Mouse (Mus musculus) common myeloid progenitor, adult 5-6 weeks (primary cell): ENCODE measurements around the gene Wdr45b. TPM values are rescaled to one million over a fixed set of nuclear protein-coding genes. Genes with fewer than 3 reads are reported as not detected.
"Not testable (repeated sequence)": the region's sequence is repeated elsewhere in the genome, so short reads cannot be mapped to it uniquely, and the experiment has no call there.

Source experiments
- ATAC-seq: replicated peaks from 2 replicates; pipeline ENCODE4 v1.8.0; 2016; ENCODE audit warnings: low read depth, mild to moderate bottlenecking, moderate TSS enrichment, inconsistent platforms; ENCODE audit not compliant: poor library complexity, severe bottlenecking
- total RNA-seq: library from RNA; stranded (forward); fragments of 200-1000, 187-1606 nt; gene quantifications from 2 replicates; pipeline ENCODE4 v1.2.3, GENCODE M21; 2017

Wdr45b gene
- total RNA-seq, 1 experiment from 2014 or later = 39.1 TPM

- no peak for ATAC-seq
Observed at GRCm38 (mm10) chr11:121331641-121332040, 22.6 kb downstream of the Wdr45b start.

- no peak for ATAC-seq
Observed at GRCm38 (mm10) chr11:121328619-121329018, 25.6 kb downstream of the Wdr45b start.

DNA sequence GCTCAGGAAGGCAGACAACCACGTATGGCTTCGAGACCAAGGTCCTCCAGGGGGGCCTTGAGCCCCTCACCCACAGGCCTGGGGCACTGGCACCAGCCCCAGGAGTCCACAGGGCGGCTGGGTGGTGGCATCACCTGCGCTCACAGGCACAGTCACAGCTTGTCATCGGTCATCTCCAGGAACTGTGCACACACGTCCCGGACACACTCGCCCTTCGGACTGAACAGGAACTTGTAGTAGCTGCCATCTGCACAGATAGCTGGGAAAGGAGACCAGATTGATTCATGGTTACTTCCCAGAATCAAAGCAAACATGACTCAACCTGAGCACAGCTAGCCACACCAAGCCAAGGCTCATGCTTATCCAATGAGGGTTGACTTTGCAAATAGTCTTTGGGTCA is 26.0 kb downstream of the Wdr45b start:
- no peak for ATAC-seq

- ATAC-seq = no peak
Observed at GRCm38 (mm10) chr11:121326681-121327080, 27.6 kb downstream of the Wdr45b start.

DNA sequence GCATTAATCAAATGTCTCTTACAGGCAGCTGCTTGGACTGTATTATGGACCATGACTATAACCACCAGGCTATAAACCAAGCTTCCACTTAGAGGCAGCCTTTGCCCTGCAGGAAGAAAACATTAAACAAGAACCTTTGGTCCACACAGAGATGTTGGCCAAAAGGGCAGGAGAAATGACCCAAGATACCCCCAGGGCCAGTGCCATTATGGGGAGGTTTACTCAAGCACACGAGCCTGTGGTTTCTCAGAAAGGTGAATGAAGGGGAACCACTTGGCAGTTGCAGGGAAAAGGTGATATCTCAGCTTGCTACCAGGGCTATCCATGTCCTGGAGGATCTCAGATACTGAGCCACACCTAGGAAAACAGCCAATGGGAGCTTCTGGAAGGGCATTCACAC is 28.2 kb downstream of the Wdr45b start:
- no peak for ATAC-seq

- not testable (repeated sequence) for ATAC-seq
Observed at GRCm38 (mm10) chr11:121307712-121308111, 46.5 kb downstream of the Wdr45b start.

DNA sequence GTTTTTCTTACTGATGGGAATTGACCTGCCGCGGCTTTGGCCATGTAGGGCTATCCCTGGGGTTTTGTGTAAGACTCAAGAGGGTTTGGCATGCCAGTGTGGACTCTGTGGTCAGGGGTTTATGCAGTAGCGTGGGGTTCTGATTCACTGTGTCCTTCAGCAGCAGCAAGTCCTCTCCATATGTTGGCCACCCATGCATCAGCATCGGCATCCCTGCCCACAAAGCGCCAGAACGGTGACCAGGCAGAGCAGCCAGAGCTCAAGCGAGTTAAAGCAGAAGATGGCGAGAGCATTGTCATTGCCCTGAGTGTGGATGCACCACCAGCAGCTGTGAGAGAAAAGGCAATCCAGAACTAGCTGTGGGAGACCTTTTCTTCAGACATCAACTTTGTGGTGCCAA is 47.6 kb downstream of the Wdr45b start:
- no peak for ATAC-seq

DNA sequence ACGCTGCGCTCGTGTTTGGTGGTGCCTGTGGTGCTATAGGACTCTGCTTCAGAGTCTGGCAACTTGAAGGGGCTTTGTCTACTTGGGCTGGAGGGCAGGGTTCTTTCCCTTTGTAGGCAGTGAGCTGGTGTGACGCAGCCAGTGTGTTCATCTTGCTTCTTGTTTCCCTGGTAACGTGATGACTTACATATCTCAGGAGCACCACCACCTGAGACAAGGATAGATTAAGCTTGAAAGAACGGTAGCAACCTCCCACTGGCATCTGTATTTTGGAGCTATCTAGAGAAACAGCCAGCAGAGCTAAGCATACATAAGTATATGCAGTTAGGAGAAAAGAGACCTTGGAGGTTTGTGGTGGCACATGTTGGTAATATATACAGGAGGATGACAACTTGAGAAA is 48.9 kb downstream of the Wdr45b start:
- ATAC-seq = no peak

- ATAC-seq = no peak
Observed at GRCm38 (mm10) chr11:121300265-121300664, 54.0 kb downstream of the Wdr45b start.

- ATAC-seq = no peak
Observed at GRCm38 (mm10) chr11:121298493-121298892, 55.8 kb downstream of the Wdr45b start.

- ATAC-seq = no peak
Observed at GRCm38 (mm10) chr11:121294771-121295170, 59.5 kb downstream of the Wdr45b start.

- ATAC-seq = 0 out of 2 replicates have a peak, but pooled peaks have one; percentile 45
Observed at GRCm38 (mm10) chr11:121289859-121290258, 64.4 kb downstream of the Wdr45b start.

- peak; percentile 65 for ATAC-seq
Observed at GRCm38 (mm10) chr11:121282911-121283310, 71.3 kb downstream of the Wdr45b start.

GRCm38 (mm10) chr11:121278011-121278410 is 76.2 kb downstream of the Wdr45b start:
- ATAC-seq = no peak

DNA sequence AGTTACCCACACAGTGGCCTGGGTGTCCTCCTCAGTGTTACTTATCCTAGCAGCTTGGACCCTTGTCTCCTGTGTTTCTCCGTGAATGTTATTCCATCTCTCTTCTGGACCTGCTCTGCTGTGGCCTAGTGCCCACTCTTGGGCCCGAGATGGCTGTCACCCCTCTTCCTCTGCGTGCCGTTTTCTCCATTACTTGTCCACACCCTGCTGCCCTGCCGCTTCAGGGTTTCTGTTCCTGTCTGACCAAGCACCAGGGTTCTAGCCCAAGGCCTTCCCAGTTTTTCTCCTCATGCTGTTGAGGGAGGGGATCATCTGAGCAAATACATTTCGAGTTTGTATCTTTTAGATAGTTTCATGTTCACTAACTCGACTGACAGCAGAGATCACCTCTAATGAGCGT is 76.7 kb downstream of the Wdr45b start:
- no peak for ATAC-seq

Other genes with a start within 250 kb of the Wdr45b start
- gene Tex19.2, start 235.8 kb downstream of the Wdr45b start, total RNA-seq = not detected in 2 replicates
- not detected in 2 replicates for gene Tex19.1, start 208.3 kb downstream of the Wdr45b start, total RNA-seq
- gene Uts2r, start 194.2 kb downstream of the Wdr45b start, total RNA-seq = not detected in 2 replicates
- gene Hexdc, start 150.0 kb downstream of the Wdr45b start, total RNA-seq = 9.6 and 10.0 TPM in 2 replicates
- 3.8 and 8.6 TPM in 2 replicates for gene Ogfod3, start 149.7 kb downstream of the Wdr45b start, total RNA-seq
- 22.7 and 30.2 TPM in 2 replicates for gene Cybc1, start 125.1 kb downstream of the Wdr45b start, total RNA-seq
- gene Narf, start 117.2 kb downstream of the Wdr45b start, total RNA-seq = 23.5 and 40.9 TPM in 2 replicates
- 20.8 and 23.8 TPM in 2 replicates for gene Foxk2, start 94.5 kb downstream of the Wdr45b start, total RNA-seq
- gene Rab40b, start 33.8 kb upstream of the Wdr45b start, total RNA-seq = 0.64 TPM in 1 of 2 replicates, not detected in the other
- 19.6 and 26.3 TPM in 2 replicates for gene Fn3krp, start 67.0 kb upstream of the Wdr45b start, total RNA-seq
- gene Fn3k, start 80.5 kb upstream of the Wdr45b start, total RNA-seq = 0.44 and 0.46 TPM in 2 replicates
- gene Tbcd, start 97.5 kb upstream of the Wdr45b start, total RNA-seq = 46.9 and 57.8 TPM in 2 replicates
- gene Zfp750, start 164.9 kb upstream of the Wdr45b start, total RNA-seq = not detected in 2 replicates